Mouse (Mus musculus): ENCODE results near the gene Tnfrsf22. TPM values are rescaled to one million over a fixed set of nuclear protein-coding genes. Genes with fewer than 3 reads are reported as not detected.

Tnfrsf22 gene
- polyA plus RNA-seq, 1 experiment from 2014 or later, result 12.4 TPM

- Histone ChIP-seq H3K27ac (ENCODE audit: low read length) (no peak overlapping the region), H3K4me1 (ENCODE audit: control insufficient read depth, insufficient read depth, low read length) (peaks cover 9% of the 10 kb centered on the region), H3K27me3 (ENCODE audit: control insufficient read depth, insufficient read depth, low read length) (no peaks in the 10 kb centered on the region), H3K9me3 (ENCODE audit: control insufficient read depth, low read depth, low read length) (no peaks in the 10 kb centered on the region), H3K4me2 (replicated peaks; ENCODE audit: low read depth, low read length) (peak overlapping the region; percentile 91), H3K4me3 (ENCODE audit: low read depth, low read length) (peak overlapping the region; percentile 86), H3K36me3 (ENCODE audit: control insufficient read depth, insufficient read depth, low read length) (no peaks in the 10 kb centered on the region; the same call in 1 of the 2 replicates), H3K9ac (replicated peaks; ENCODE audit: low read depth, low read length) (no peak overlapping the region)
- no peak for ATAC-seq (ENCODE audit: insufficient number of reproducible peaks, insufficient read depth, low FRiP score, low read depth)
- WGBS, result 7% methylated on average over 15 of the region's 15 CpGs
Observed at GRCm38 (mm10) chr7:143600231-143600740, 49.2 kb downstream of the Tnfrsf22 start.

DNA sequence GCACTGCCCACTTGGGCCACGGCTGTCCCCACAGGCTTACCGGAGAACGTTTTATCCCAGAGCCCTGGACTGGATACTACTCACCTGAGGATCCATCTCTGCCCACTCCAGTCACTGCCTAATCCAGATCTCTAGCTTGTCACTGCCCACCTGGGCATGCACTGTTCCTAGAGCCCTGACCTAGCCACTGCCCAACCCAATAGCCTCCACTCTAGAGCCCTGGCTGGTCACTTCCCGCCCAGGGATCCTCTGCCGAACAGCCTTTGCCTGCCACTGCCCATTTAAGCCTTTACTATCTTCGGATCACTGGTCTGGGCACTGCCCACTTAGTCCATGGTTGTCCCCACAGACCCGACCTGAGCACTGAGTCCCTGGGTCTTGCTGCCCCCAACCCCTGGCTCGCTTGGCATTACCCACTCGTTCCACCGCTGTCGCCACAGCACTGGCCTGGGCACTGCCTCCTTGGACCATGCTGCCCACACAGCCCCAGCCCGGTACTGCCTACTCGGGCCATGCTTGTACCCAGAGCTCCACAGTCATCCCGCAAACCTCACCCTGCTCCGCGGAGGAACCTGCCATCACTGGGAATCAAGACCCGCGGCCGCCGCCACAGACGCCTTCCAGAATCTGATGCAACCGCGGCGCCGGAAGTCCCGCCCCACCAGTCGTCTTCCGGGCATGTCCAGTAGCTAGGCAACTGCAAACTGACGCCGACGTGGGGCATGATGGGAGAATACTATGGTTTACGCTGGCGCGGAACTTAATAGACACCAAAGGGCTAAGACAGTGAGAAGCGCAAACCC is 49.8 kb downstream of the Tnfrsf22 start, which contains the start of gene Cars:
Cars (minus strand) TSS at position 663 of the 803 bp plus-strand sequence.
- WGBS, result 1% methylated on average over 35 of the region's 35 CpGs
- Histone ChIP-seq H3K4me3 (ENCODE audit: low read depth, low read length) (peak within 1 kb of the TSS; percentile 86), H3K27ac (ENCODE audit: low read length) (0 out of 2 replicates have a peak within 1 kb of the TSS, but pooled peaks have one; percentile 21), H3K27me3 (ENCODE audit: control insufficient read depth, insufficient read depth, low read length) (no peaks in the 10 kb centered on the region), H3K9me3 (ENCODE audit: control insufficient read depth, low read depth, low read length) (no peaks in the 10 kb centered on the region), H3K4me2 (replicated peaks; ENCODE audit: low read depth, low read length) (peak within 1 kb of the TSS; percentile 91), H3K4me1 (ENCODE audit: control insufficient read depth, insufficient read depth, low read length) (peaks cover 9% of the 10 kb centered on the region), H3K9ac (replicated peaks; ENCODE audit: low read depth, low read length) (peak within 1 kb of the TSS; percentile 91), H3K36me3 (ENCODE audit: control insufficient read depth, insufficient read depth, low read length) (no peaks in the 10 kb centered on the region; the same call in 1 of the 2 replicates)
- ATAC-seq (ENCODE audit: insufficient number of reproducible peaks, insufficient read depth, low FRiP score, low read depth), result peak; percentile 98

DNA sequence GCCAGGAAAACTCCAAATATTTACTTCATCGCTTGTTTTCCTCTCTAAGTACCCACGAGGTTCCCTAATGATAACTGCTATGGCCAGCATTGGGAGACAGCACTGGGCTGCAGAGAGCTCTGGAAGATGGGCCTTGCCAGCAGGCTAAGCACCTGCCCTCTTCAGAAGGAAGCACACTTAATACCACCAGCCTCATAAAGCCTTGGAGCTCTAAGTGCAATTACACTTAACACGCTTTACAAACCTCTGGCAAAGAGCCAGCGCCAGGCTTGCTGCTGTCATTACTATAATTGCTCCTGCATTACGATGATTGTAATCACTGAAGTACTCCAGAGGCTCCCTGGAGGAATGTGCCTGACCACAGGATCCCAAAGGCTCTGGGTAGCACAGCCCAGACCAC is 54.6 kb downstream of the Tnfrsf22 start:
- WGBS, result 72% methylated on average over 5 of the region's 5 CpGs
- Histone ChIP-seq H3K9ac (replicated peaks; ENCODE audit: low read depth, low read length) (no peak overlapping the region), H3K4me2 (replicated peaks; ENCODE audit: low read depth, low read length) (no peak overlapping the region)

GRCm38 (mm10) chr7:143592255-143592654 is 57.2 kb downstream of the Tnfrsf22 start:
- H3K4me2 ChIP-seq (replicated peaks; ENCODE audit: low read depth, low read length), result no peak overlapping the region
- 78% methylated on average over 10 of the region's 10 CpGs for WGBS
- no peaks in the 10 kb centered on the region for H3K27me3 ChIP-seq (ENCODE audit: control insufficient read depth, insufficient read depth, low read length)
- no peak overlapping the region for H3K9ac ChIP-seq (replicated peaks; ENCODE audit: low read depth, low read length)
- H3K4me3 ChIP-seq (ENCODE audit: low read depth, low read length), result no peak overlapping the region
- no peaks in the 10 kb centered on the region for H3K4me1 ChIP-seq (ENCODE audit: control insufficient read depth, insufficient read depth, low read length)
- H3K9me3 ChIP-seq (ENCODE audit: control insufficient read depth, low read depth, low read length), result no peaks in the 10 kb centered on the region
- no peak overlapping the region for H3K27ac ChIP-seq (ENCODE audit: low read length)
- ATAC-seq (ENCODE audit: insufficient number of reproducible peaks, insufficient read depth, low FRiP score, low read depth), result no peak
- peaks cover 6% of the 10 kb centered on the region for H3K36me3 ChIP-seq (ENCODE audit: control insufficient read depth, insufficient read depth, low read length)

More for the DNA sequence above, 54.6 kb downstream of the Tnfrsf22 start:
- Histone ChIP-seq H3K9me3 (ENCODE audit: control insufficient read depth, low read depth, low read length) (no peaks in the 10 kb centered on the region), H3K4me3 (ENCODE audit: low read depth, low read length) (no peak overlapping the region), H3K27ac (ENCODE audit: low read length) (no peak overlapping the region), H3K4me1 (ENCODE audit: control insufficient read depth, insufficient read depth, low read length) (peaks cover 9% of the 10 kb centered on the region), H3K27me3 (ENCODE audit: control insufficient read depth, insufficient read depth, low read length) (no peaks in the 10 kb centered on the region), H3K36me3 (ENCODE audit: control insufficient read depth, insufficient read depth, low read length) (no peaks in the 10 kb centered on the region; the same call in 1 of the 2 replicates)
- no peak for ATAC-seq (ENCODE audit: insufficient number of reproducible peaks, insufficient read depth, low FRiP score, low read depth)

GRCm38 (mm10) chr7:143588006-143588405 is 61.5 kb downstream of the Tnfrsf22 start:
- no peak for ATAC-seq (ENCODE audit: insufficient number of reproducible peaks, insufficient read depth, low FRiP score, low read depth)
- no peaks in the 10 kb centered on the region for H3K4me1 ChIP-seq (ENCODE audit: control insufficient read depth, insufficient read depth, low read length)
- WGBS, result 87% methylated on average over 4 of the region's 4 CpGs
- no peaks in the 10 kb centered on the region for H3K27me3 ChIP-seq (ENCODE audit: control insufficient read depth, insufficient read depth, low read length)
- no peak overlapping the region for H3K9ac ChIP-seq (replicated peaks; ENCODE audit: low read depth, low read length)
- peaks cover 43% of the 10 kb centered on the region for H3K36me3 ChIP-seq (ENCODE audit: control insufficient read depth, insufficient read depth, low read length)
- H3K27ac ChIP-seq (ENCODE audit: low read length), result no peak overlapping the region
- no peaks in the 10 kb centered on the region for H3K9me3 ChIP-seq (ENCODE audit: control insufficient read depth, low read depth, low read length)
- H3K4me2 ChIP-seq (replicated peaks; ENCODE audit: low read depth, low read length), result no peak overlapping the region
- H3K4me3 ChIP-seq (ENCODE audit: low read depth, low read length), result no peak overlapping the region

DNA sequence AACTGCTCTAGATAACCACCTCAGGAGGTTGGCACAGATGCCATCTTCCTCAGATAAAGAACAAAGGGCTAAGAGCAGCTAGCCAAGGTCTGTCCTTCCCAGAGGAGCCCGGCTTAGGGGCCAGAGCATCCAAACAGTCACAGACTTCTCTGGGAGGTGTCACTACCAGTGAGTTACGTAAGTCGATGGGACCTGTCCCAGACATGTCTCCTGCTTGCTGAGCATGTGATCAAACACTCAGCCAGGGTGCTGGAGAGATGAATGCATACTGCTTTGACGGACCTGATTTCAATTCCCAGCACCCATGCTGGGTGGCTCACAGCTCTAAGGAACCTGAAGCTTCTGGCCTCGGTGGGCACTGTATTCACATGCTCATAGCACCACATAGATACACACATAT is 61.9 kb downstream of the Tnfrsf22 start:
- no peaks in the 10 kb centered on the region for H3K4me1 ChIP-seq (ENCODE audit: control insufficient read depth, insufficient read depth, low read length)

More for the DNA sequence above, 61.9 kb downstream of the Tnfrsf22 start:
- no peak overlapping the region for H3K27ac ChIP-seq (ENCODE audit: low read length)
- H3K4me3 ChIP-seq (ENCODE audit: low read depth, low read length), result no peak overlapping the region
- peaks cover 48% of the 10 kb centered on the region for H3K36me3 ChIP-seq (ENCODE audit: control insufficient read depth, insufficient read depth, low read length)
- 91% methylated on average over 5 of the region's 5 CpGs for WGBS
- no peak for ATAC-seq (ENCODE audit: insufficient number of reproducible peaks, insufficient read depth, low FRiP score, low read depth)
- H3K9me3 ChIP-seq (ENCODE audit: control insufficient read depth, low read depth, low read length), result no peaks in the 10 kb centered on the region
- H3K9ac ChIP-seq (replicated peaks; ENCODE audit: low read depth, low read length), result no peak overlapping the region
- H3K27me3 ChIP-seq (ENCODE audit: control insufficient read depth, insufficient read depth, low read length), result no peaks in the 10 kb centered on the region
- H3K4me2 ChIP-seq (replicated peaks; ENCODE audit: low read depth, low read length), result no peak overlapping the region

Other genes with a start within 250 kb of the Tnfrsf22 start
- gene Cdkn1c, start 188.6 kb downstream of the Tnfrsf22 start, polyA plus RNA-seq (2014; fragmentation: Nextera tagmentation; extraction: Ambion mirVana), result 824 and 970 TPM in 2 replicates
- gene Slc22a18, start 175.9 kb downstream of the Tnfrsf22 start, polyA plus RNA-seq (2014; fragmentation: Nextera tagmentation; extraction: Ambion mirVana), result 9.2 and 9.8 TPM in 2 replicates
- 4.6 and 5.9 TPM in 2 replicates for gene Phlda2, start 146.5 kb downstream of the Tnfrsf22 start, polyA plus RNA-seq (2014; fragmentation: Nextera tagmentation; extraction: Ambion mirVana)
- gene Nap1l4, start 100.6 kb downstream of the Tnfrsf22 start, polyA plus RNA-seq (2014; fragmentation: Nextera tagmentation; extraction: Ambion mirVana), result 109 and 120 TPM in 2 replicates
- 51.1 and 58.1 TPM in 2 replicates for gene Cars, start 49.6 kb downstream of the Tnfrsf22 start, polyA plus RNA-seq (2014; fragmentation: Nextera tagmentation; extraction: Ambion mirVana)
- gene Tnfrsf26, start 20.9 kb downstream of the Tnfrsf22 start, polyA plus RNA-seq (2014; fragmentation: Nextera tagmentation; extraction: Ambion mirVana), result 0.17 TPM in 1 of 2 replicates, not detected in the other
- 1.7 and 1.9 TPM in 2 replicates for gene Tnfrsf23, start 36.2 kb upstream of the Tnfrsf22 start, polyA plus RNA-seq (2014; fragmentation: Nextera tagmentation; extraction: Ambion mirVana)
- gene Osbpl5, start 107.3 kb upstream of the Tnfrsf22 start, polyA plus RNA-seq (2014; fragmentation: Nextera tagmentation; extraction: Ambion mirVana), result 46.1 and 46.6 TPM in 2 replicates
- 0.14 TPM in 1 of 2 replicates, not detected in the other for gene Mrgprg, start 117.3 kb upstream of the Tnfrsf22 start, polyA plus RNA-seq (2014; fragmentation: Nextera tagmentation; extraction: Ambion mirVana)
- 1.7 and 2.7 TPM in 2 replicates for gene Mrgpre, start 134.8 kb upstream of the Tnfrsf22 start, polyA plus RNA-seq (2014; fragmentation: Nextera tagmentation; extraction: Ambion mirVana)
- gene Nadsyn1, start 173.2 kb upstream of the Tnfrsf22 start, polyA plus RNA-seq (2014; fragmentation: Nextera tagmentation; extraction: Ambion mirVana), result 8.5 and 9.8 TPM in 2 replicates
- gene Dhcr7, start 173.5 kb upstream of the Tnfrsf22 start, polyA plus RNA-seq (2014; fragmentation: Nextera tagmentation; extraction: Ambion mirVana), result 43.8 and 53.1 TPM in 2 replicates
- not detected in 2 replicates for gene Gm498, start 217.2 kb upstream of the Tnfrsf22 start, polyA plus RNA-seq (2014; fragmentation: Nextera tagmentation; extraction: Ambion mirVana)

Data from stomach, embryonic 14.5 days (tissue).